Mouse (Mus musculus): ENCODE measurements at regions not wholly inside any gene's neighbourhood (a gene's known extent, or its start where the extent isn't known, plus 50 kb on each side); places are given as distances from the start of the nearest gene placed in this dataset.
A peak's percentile ranks its signal among the peaks of the same experiment; 100 is the strongest.

DNA sequence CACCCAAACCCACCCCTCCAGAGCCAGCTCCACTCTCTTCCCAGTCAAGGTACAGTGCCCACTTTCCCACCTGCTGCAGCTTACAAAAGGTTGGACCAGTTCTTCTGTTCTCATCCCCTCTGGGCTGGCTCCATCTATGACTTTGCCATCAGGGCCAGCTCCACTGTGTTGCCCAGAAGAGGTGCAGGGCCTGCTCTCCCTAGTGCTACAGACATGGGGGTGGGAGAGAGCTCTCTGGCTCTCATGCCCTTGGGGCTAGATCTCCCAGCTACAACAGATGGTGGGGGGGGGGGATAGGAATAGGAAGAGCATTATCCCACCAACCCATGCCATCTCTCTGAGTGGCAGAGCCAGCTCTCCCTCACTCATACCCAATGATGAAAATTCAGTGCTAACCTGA, 219.6 kb upstream of the G2e3 start:
- H3K36me3 ChIP-seq (ENCODE audit: control insufficient read depth, insufficient read depth, low read length): no peaks in the 10 kb centered on the region
- no peak for DNase-seq
- no peaks in the 10 kb centered on the region for H3K4me1 ChIP-seq (ENCODE audit: control insufficient read depth, insufficient read depth, low read length)
- no peaks in the 10 kb centered on the region for H3K27me3 ChIP-seq (replicated peaks; ENCODE audit: control insufficient read depth, insufficient read depth, low read length)
- no peak for TF ChIP-seq CTCF (conservative IDR thresholded peaks at IDR 0.05; ENCODE audit: insufficient read depth, insufficient read length, low read depth, low read length)
- TF ChIP-seq POLR2A (IDR thresholded peaks at IDR 0.05; ENCODE audit: low read depth, low read length): no peak
- H3K27ac ChIP-seq (ENCODE audit: insufficient read depth, low read depth, low read length): no peak overlapping the region
- no peak overlapping the region for H3K4me3 ChIP-seq (ENCODE audit: insufficient read depth, low read depth, low read length)

- no peak overlapping the region for H3K27ac ChIP-seq (ENCODE audit: insufficient read depth, low read depth, low read length)
- H3K4me1 ChIP-seq (ENCODE audit: control insufficient read depth, insufficient read depth, low read length): no peaks in the 10 kb centered on the region
- 88% methylated on average over 10 of the region's 10 CpGs for WGBS
- H3K36me3 ChIP-seq (ENCODE audit: control insufficient read depth, insufficient read depth, low read length): no peaks in the 10 kb centered on the region
- TF ChIP-seq POLR2A (IDR thresholded peaks at IDR 0.05; ENCODE audit: low read depth, low read length): no peak
- TF ChIP-seq CTCF (conservative IDR thresholded peaks at IDR 0.05; ENCODE audit: insufficient read depth, insufficient read length, low read depth, low read length): no peak
- H3K4me3 ChIP-seq (ENCODE audit: insufficient read depth, low read depth, low read length): no peak overlapping the region
- no peaks in the 10 kb centered on the region for H3K27me3 ChIP-seq (replicated peaks; ENCODE audit: control insufficient read depth, insufficient read depth, low read length)
- DNase-seq: peak; percentile 8
These were observed 229.1 kb upstream of the G2e3 start for GRCm38 (mm10) chr12:51118781-51119180.

DNA sequence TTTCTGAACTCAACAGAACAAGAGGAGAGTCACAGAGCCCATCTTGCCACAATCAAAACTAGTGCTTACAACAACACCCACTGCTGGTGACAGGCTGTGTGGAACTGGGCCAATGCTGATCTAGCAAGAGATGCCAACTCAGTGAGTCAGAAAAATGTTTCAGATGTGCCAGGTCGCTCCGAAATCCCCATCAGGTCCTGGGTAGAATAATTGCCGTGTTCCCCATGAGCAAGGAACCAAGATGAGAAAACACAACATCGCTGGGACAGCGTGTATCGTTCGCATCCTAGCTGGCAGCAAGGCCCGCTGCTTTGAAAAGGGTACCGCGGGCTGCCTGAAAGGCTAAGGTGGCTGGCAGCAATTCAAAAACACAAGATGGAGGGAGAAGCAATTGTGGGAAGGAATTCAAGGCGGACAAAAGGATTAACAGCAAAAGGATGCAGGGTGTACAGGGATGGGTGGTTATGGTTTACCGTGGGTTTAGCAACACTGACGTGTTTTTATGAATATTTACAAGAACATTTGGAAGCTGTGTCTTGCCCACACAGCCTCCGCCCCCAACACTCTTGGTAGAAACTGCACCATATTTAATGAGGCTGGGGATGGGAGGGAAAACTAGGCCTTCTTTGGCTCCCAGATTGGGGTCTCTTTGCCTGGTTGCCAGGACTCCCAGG, 229.7 kb upstream of the G2e3 start:
- Histone ChIP-seq H3K4me3 (ENCODE audit: insufficient read depth, low read depth, low read length) (no peak overlapping the region), H3K27me3 (replicated peaks; ENCODE audit: control insufficient read depth, insufficient read depth, low read length) (no peaks in the 10 kb centered on the region), H3K36me3 (ENCODE audit: control insufficient read depth, insufficient read depth, low read length) (no peaks in the 10 kb centered on the region), H3K4me1 (ENCODE audit: control insufficient read depth, insufficient read depth, low read length) (no peaks in the 10 kb centered on the region), H3K27ac (ENCODE audit: insufficient read depth, low read depth, low read length) (no peak overlapping the region)
- WGBS: 73% methylated on average over 14 of the region's 14 CpGs
- no peak for TF ChIP-seq CTCF (conservative IDR thresholded peaks at IDR 0.05; ENCODE audit: insufficient read depth, insufficient read length, low read depth, low read length)
- no peak for TF ChIP-seq POLR2A (IDR thresholded peaks at IDR 0.05; ENCODE audit: low read depth, low read length)
- peak; percentile 89 for DNase-seq

- peak; percentile 74 for DNase-seq
- no peaks in the 10 kb centered on the region for H3K36me3 ChIP-seq (ENCODE audit: control insufficient read depth, insufficient read depth, low read length)
- H3K27ac ChIP-seq (ENCODE audit: insufficient read depth, low read depth, low read length): no peak overlapping the region
- H3K4me1 ChIP-seq (ENCODE audit: control insufficient read depth, insufficient read depth, low read length): no peaks in the 10 kb centered on the region
- H3K4me3 ChIP-seq (ENCODE audit: insufficient read depth, low read depth, low read length): no peak overlapping the region
- H3K27me3 ChIP-seq (replicated peaks; ENCODE audit: control insufficient read depth, insufficient read depth, low read length): no peaks in the 10 kb centered on the region
- WGBS: 54% methylated on average over 8 of the region's 8 CpGs
- TF ChIP-seq POLR2A (IDR thresholded peaks at IDR 0.05; ENCODE audit: low read depth, low read length): no peak
- TF ChIP-seq CTCF (conservative IDR thresholded peaks at IDR 0.05; ENCODE audit: insufficient read depth, insufficient read length, low read depth, low read length): no peak
These were observed 230.3 kb upstream of the G2e3 start for GRCm38 (mm10) chr12:51117436-51118020.

GRCm38 (mm10) chr12:51111811-51112210, 236.1 kb upstream of the G2e3 start:
- 3% methylated on average over 4 of the region's 4 CpGs for WGBS
- Histone ChIP-seq H3K4me1 (ENCODE audit: control insufficient read depth, insufficient read depth, low read length) (no peaks in the 10 kb centered on the region), H3K4me3 (ENCODE audit: insufficient read depth, low read depth, low read length) (no peak overlapping the region), H3K27ac (ENCODE audit: insufficient read depth, low read depth, low read length) (no peak overlapping the region), H3K36me3 (ENCODE audit: control insufficient read depth, insufficient read depth, low read length) (no peaks in the 10 kb centered on the region), H3K27me3 (replicated peaks; ENCODE audit: control insufficient read depth, insufficient read depth, low read length) (no peaks in the 10 kb centered on the region)
- TF ChIP-seq CTCF (conservative IDR thresholded peaks at IDR 0.05; ENCODE audit: insufficient read depth, insufficient read length, low read depth, low read length) (no peak), POLR2A (IDR thresholded peaks at IDR 0.05; ENCODE audit: low read depth, low read length) (no peak)
- peak; percentile 10 for DNase-seq

GRCm38 (mm10) chr12:51108044-51108443, 239.8 kb upstream of the G2e3 start:
- no peaks in the 10 kb centered on the region for H3K27me3 ChIP-seq (replicated peaks; ENCODE audit: control insufficient read depth, insufficient read depth, low read length)
- 78% methylated on average over 5 of the region's 5 CpGs for WGBS
- TF ChIP-seq CTCF (conservative IDR thresholded peaks at IDR 0.05; ENCODE audit: insufficient read depth, insufficient read length, low read depth, low read length) (no peak), POLR2A (IDR thresholded peaks at IDR 0.05; ENCODE audit: low read depth, low read length) (no peak)
- H3K4me3 ChIP-seq (ENCODE audit: insufficient read depth, low read depth, low read length): no peak overlapping the region
- no peaks in the 10 kb centered on the region for H3K4me1 ChIP-seq (ENCODE audit: control insufficient read depth, insufficient read depth, low read length)
- DNase-seq: no peak
- H3K27ac ChIP-seq (ENCODE audit: insufficient read depth, low read depth, low read length): no peak overlapping the region
- no peaks in the 10 kb centered on the region for H3K36me3 ChIP-seq (ENCODE audit: control insufficient read depth, insufficient read depth, low read length)

GRCm38 (mm10) chr12:51103541-51104042, 244.3 kb upstream of the G2e3 start:
- no peak for DNase-seq
- Histone ChIP-seq H3K27me3 (replicated peaks; ENCODE audit: control insufficient read depth, insufficient read depth, low read length) (no peaks in the 10 kb centered on the region), H3K4me1 (ENCODE audit: control insufficient read depth, insufficient read depth, low read length) (no peaks in the 10 kb centered on the region), H3K4me3 (ENCODE audit: insufficient read depth, low read depth, low read length) (no peak overlapping the region), H3K36me3 (ENCODE audit: control insufficient read depth, insufficient read depth, low read length) (no peaks in the 10 kb centered on the region), H3K27ac (ENCODE audit: insufficient read depth, low read depth, low read length) (no peak overlapping the region)
- TF ChIP-seq POLR2A (IDR thresholded peaks at IDR 0.05; ENCODE audit: low read depth, low read length): no peak
- TF ChIP-seq CTCF (conservative IDR thresholded peaks at IDR 0.05; ENCODE audit: insufficient read depth, insufficient read length, low read depth, low read length): no peak
- 75% methylated on average over 4 of the region's 4 CpGs for WGBS

Measured in kidney, adult 2 months (tissue).